Mouse (Mus musculus): ENCODE data around the gene Usp7. TPM values are rescaled to one million over a fixed set of nuclear protein-coding genes. Genes with fewer than 3 reads are reported as not detected.

Usp7 gene
- polyA plus RNA-seq, 1 experiment from 2014 or later: 33.2 TPM

GRCm38 (mm10) chr16:8711998-8712397 is 80.1 kb downstream of the Usp7 start:
- Histone ChIP-seq H3K9me3 (no peaks in the 10 kb centered on the region), H3K4me3 (no peak overlapping the region), H3K36me3 (peaks cover 92% of the 10 kb centered on the region), H3K4me2 (no peak overlapping the region), H3K4me1 (no peaks in the 10 kb centered on the region), H3K27ac (no peak overlapping the region), H3K9ac (no peak overlapping the region), H3K27me3 (no peaks in the 10 kb centered on the region)
- no peak for ATAC-seq (ENCODE audit: insufficient number of reproducible peaks, insufficient read depth, low FRiP score, low TSS enrichment, low read depth)
- WGBS: 74% methylated on average over 9 of the region's 9 CpGs

- Histone ChIP-seq H3K36me3 (peaks cover 91% of the 10 kb centered on the region), H3K4me1 (no peaks in the 10 kb centered on the region), H3K4me3 (no peak overlapping the region), H3K9me3 (no peaks in the 10 kb centered on the region), H3K4me2 (no peak overlapping the region), H3K9ac (no peak overlapping the region), H3K27ac (no peak overlapping the region), H3K27me3 (no peaks in the 10 kb centered on the region)
- no peak for ATAC-seq (ENCODE audit: insufficient number of reproducible peaks, insufficient read depth, low FRiP score, low TSS enrichment, low read depth)
- 90% methylated on average over 3 of the region's 3 CpGs for WGBS
These were observed 91.5 kb downstream of the Usp7 start for GRCm38 (mm10) chr16:8700586-8700985.

GRCm38 (mm10) chr16:8699556-8699955 is 92.6 kb downstream of the Usp7 start:
- WGBS: 92% methylated on average over 8 of the region's 8 CpGs

GRCm38 (mm10) chr16:8691206-8691605 is 100.9 kb downstream of the Usp7 start:
- no peaks in the 10 kb centered on the region for H3K9me3 ChIP-seq
- H3K4me1 ChIP-seq: no peaks in the 10 kb centered on the region
- peaks cover 89% of the 10 kb centered on the region for H3K36me3 ChIP-seq
- no peak for ATAC-seq (ENCODE audit: insufficient number of reproducible peaks, insufficient read depth, low FRiP score, low TSS enrichment, low read depth)
- no peak overlapping the region for H3K4me2 ChIP-seq
- 91% methylated on average over 7 of the region's 7 CpGs for WGBS
- H3K27ac ChIP-seq: no peak overlapping the region
- no peaks in the 10 kb centered on the region for H3K27me3 ChIP-seq
- H3K9ac ChIP-seq: no peak overlapping the region
- H3K4me3 ChIP-seq: no peak overlapping the region

More at GRCm38 (mm10) chr16:8699556-8699955, 92.6 kb downstream of the Usp7 start:
- H3K36me3 ChIP-seq: peaks cover 93% of the 10 kb centered on the region
- no peak overlapping the region for H3K9ac ChIP-seq
- no peak overlapping the region for H3K27ac ChIP-seq
- no peak for ATAC-seq (ENCODE audit: insufficient number of reproducible peaks, insufficient read depth, low FRiP score, low TSS enrichment, low read depth)
- H3K9me3 ChIP-seq: no peaks in the 10 kb centered on the region
- no peaks in the 10 kb centered on the region for H3K27me3 ChIP-seq
- H3K4me2 ChIP-seq: no peak overlapping the region
- no peaks in the 10 kb centered on the region for H3K4me1 ChIP-seq
- no peak overlapping the region for H3K4me3 ChIP-seq

- Histone ChIP-seq H3K4me2 (no peak overlapping the region), H3K27me3 (no peaks in the 10 kb centered on the region), H3K9me3 (no peaks in the 10 kb centered on the region), H3K9ac (no peak overlapping the region), H3K4me1 (no peaks in the 10 kb centered on the region), H3K36me3 (peaks cover 82% of the 10 kb centered on the region), H3K4me3 (no peak overlapping the region), H3K27ac (no peak overlapping the region)
- ATAC-seq (ENCODE audit: insufficient number of reproducible peaks, insufficient read depth, low FRiP score, low TSS enrichment, low read depth): no peak
- 90% methylated on average over 11 of the region's 11 CpGs for WGBS
These were observed 102.0 kb downstream of the Usp7 start for GRCm38 (mm10) chr16:8689979-8690656.

GRCm38 (mm10) chr16:8687559-8688112 is 104.5 kb downstream of the Usp7 start:
- no peaks in the 10 kb centered on the region for H3K27me3 ChIP-seq
- H3K36me3 ChIP-seq: peaks cover 61% of the 10 kb centered on the region
- H3K4me3 ChIP-seq: no peak overlapping the region
- H3K9ac ChIP-seq: no peak overlapping the region
- ATAC-seq (ENCODE audit: insufficient number of reproducible peaks, insufficient read depth, low FRiP score, low TSS enrichment, low read depth): no peak
- H3K4me2 ChIP-seq: no peak overlapping the region
- H3K4me1 ChIP-seq: no peaks in the 10 kb centered on the region
- H3K9me3 ChIP-seq: no peaks in the 10 kb centered on the region
- H3K27ac ChIP-seq: no peak overlapping the region

GRCm38 (mm10) chr16:8686871-8687535 is 105.1 kb downstream of the Usp7 start:
- Histone ChIP-seq H3K36me3 (peaks cover 55% of the 10 kb centered on the region), H3K4me2 (no peak overlapping the region), H3K4me3 (no peak overlapping the region), H3K9ac (no peak overlapping the region), H3K27me3 (no peaks in the 10 kb centered on the region), H3K27ac (no peak overlapping the region), H3K4me1 (no peaks in the 10 kb centered on the region), H3K9me3 (no peaks in the 10 kb centered on the region)
- no peak for ATAC-seq (ENCODE audit: insufficient number of reproducible peaks, insufficient read depth, low FRiP score, low TSS enrichment, low read depth)
- 76% methylated on average over 11 of the region's 11 CpGs for WGBS

GRCm38 (mm10) chr16:8686121-8686870 is 105.8 kb downstream of the Usp7 start:
- WGBS: 59% methylated on average over 7 of the region's 7 CpGs

GRCm38 (mm10) chr16:8685087-8685486 is 107.0 kb downstream of the Usp7 start:
- no peaks in the 10 kb centered on the region for H3K4me1 ChIP-seq
- H3K9me3 ChIP-seq: no peaks in the 10 kb centered on the region
- H3K36me3 ChIP-seq: peaks cover 36% of the 10 kb centered on the region
- no peak overlapping the region for H3K4me3 ChIP-seq
- no peak overlapping the region for H3K9ac ChIP-seq
- H3K27ac ChIP-seq: no peak overlapping the region
- no peak for ATAC-seq (ENCODE audit: insufficient number of reproducible peaks, insufficient read depth, low FRiP score, low TSS enrichment, low read depth)
- H3K4me2 ChIP-seq: no peak overlapping the region
- 61% methylated on average over 4 of the region's 4 CpGs for WGBS
- H3K27me3 ChIP-seq: no peaks in the 10 kb centered on the region

More at GRCm38 (mm10) chr16:8686121-8686870, 105.8 kb downstream of the Usp7 start:
- Histone ChIP-seq H3K27me3 (no peaks in the 10 kb centered on the region), H3K27ac (no peak overlapping the region), H3K4me3 (no peak overlapping the region), H3K4me2 (no peak overlapping the region), H3K9ac (no peak overlapping the region), H3K4me1 (no peaks in the 10 kb centered on the region), H3K36me3 (peaks cover 48% of the 10 kb centered on the region), H3K9me3 (no peaks in the 10 kb centered on the region)
- no peak; the same call in 1 of the 2 replicates for ATAC-seq (ENCODE audit: insufficient number of reproducible peaks, insufficient read depth, low FRiP score, low TSS enrichment, low read depth)

- Histone ChIP-seq H3K4me1 (no peaks in the 10 kb centered on the region), H3K9ac (no peak within 1 kb of the TSS), H3K9me3 (no peaks in the 10 kb centered on the region), H3K4me3 (no peak within 1 kb of the TSS), H3K27ac (no peak within 1 kb of the TSS), H3K36me3 (peaks cover 4% of the 10 kb centered on the region; the same call in 1 of the 2 replicates), H3K4me2 (no peak within 1 kb of the TSS), H3K27me3 (no peaks in the 10 kb centered on the region)
- no peak for ATAC-seq (ENCODE audit: insufficient number of reproducible peaks, insufficient read depth, low FRiP score, low TSS enrichment, low read depth)
- WGBS: 89% methylated on average over 5 of the region's 5 CpGs
These were observed 111.6 kb downstream of the Usp7 start, which contains the start of gene Gm5767 for GRCm38 (mm10) chr16:8680470-8680869. Gene Gm5767 (plus strand): TSS chr16:8680770.

GRCm38 (mm10) chr16:8679780-8680179 is 112.3 kb downstream of the Usp7 start:
- Histone ChIP-seq H3K9me3 (no peaks in the 10 kb centered on the region), H3K36me3 (peaks cover 4% of the 10 kb centered on the region; the same call in 1 of the 2 replicates), H3K4me1 (no peaks in the 10 kb centered on the region), H3K9ac (no peak overlapping the region), H3K4me3 (no peak overlapping the region), H3K4me2 (no peak overlapping the region), H3K27ac (no peak overlapping the region), H3K27me3 (no peaks in the 10 kb centered on the region)
- ATAC-seq (ENCODE audit: insufficient number of reproducible peaks, insufficient read depth, low FRiP score, low TSS enrichment, low read depth): no peak
- WGBS: 76% methylated on average over 3 of the region's 3 CpGs
